Mouse (Mus musculus): Measurements from ENCODE around the gene Snap23. TPM values are rescaled to one million over a fixed set of nuclear protein-coding genes. Genes with fewer than 3 reads are reported as not detected.
A peak's percentile ranks its signal among the peaks of the same experiment; 100 is the strongest.

Gene Snap23
- polyA plus RNA-seq (2014; fragmentation: Nextera tagmentation; extraction: Ambion mirVana), result 52.2 and 52.7 TPM in 2 replicates

DNA sequence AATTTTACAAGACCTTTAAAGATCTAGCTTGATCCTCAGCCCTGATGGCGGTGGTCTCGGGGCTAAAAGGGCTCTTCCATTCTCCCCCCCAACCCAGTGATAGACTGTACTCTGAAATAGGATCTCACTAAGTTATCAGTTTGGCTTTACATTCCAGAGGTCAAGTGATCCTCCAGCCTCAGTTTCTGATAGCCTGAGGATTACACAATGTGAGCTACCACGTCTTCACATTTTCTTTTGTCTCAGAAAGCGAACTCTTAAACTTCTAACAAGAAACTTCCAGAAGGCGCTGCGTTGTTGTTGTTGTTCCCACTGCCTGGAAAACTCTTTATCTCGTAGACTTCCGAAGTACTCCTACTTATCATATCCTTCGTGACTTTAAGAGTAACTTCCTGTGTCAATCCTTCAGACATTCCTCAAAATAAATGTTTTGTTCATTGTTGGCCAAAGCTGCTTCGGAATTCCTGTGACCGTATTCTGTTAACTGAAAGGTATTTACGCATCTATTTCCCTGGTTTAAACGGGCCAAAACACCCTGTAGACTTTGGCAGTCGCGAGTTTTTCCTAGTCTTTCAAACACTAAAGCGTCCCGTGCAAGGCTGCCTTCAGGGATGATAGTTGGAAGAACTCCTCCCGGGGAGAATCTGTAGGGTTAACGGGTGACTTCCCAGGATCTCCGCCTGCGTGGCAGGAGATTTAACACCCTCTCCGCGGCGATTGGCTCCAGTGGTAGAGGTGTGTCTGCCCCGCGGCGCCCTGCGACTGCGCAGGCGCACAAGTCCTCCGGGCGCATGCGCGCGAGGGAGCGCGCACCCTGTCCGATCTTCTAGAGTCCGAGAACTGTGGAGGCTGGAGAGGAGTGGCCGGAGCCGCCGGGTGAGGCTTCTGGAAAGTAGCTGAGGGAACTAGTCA is at the start of gene Snap23:
Gene Snap23 (plus strand): TSS at position 786 of the 912 bp plus-strand sequence.
- ATAC-seq (ENCODE audit: insufficient number of reproducible peaks, insufficient read depth, low FRiP score, low read depth), result peak; percentile 95
- H3K27me3 ChIP-seq (ENCODE audit: control insufficient read depth, insufficient read depth, low read length), result no peaks in the 10 kb centered on the region
- peaks cover 0 to 13% of the 10 kb centered on the region in 2 experiments; a peak in 2 of 4 replicates for H3K4me1 ChIP-seq (ENCODE audit: control insufficient read depth in 2 of 2, insufficient read depth in 2 of 2, low read length in 2 of 2)
- H3K36me3 ChIP-seq (ENCODE audit: control insufficient read depth, insufficient read depth, low read length), result peaks cover 12% of the 10 kb centered on the region
- H3K27ac ChIP-seq (replicated peaks in 1 of 2; ENCODE audit: control insufficient read depth in 1 of 2, insufficient read depth in 1 of 2, low read depth in 2 of 2, low read length in 2 of 2), result peak within 1 kb of the TSS; percentile 89 to 97
- peak within 1 kb of the TSS; percentile 64 for H3K4me2 ChIP-seq (ENCODE audit: low read length)
- H3K9ac ChIP-seq (ENCODE audit: low read length), result peak within 1 kb of the TSS; percentile 80
- peak within 1 kb of the TSS; percentile 68 to 74 for H3K4me3 ChIP-seq (ENCODE audit: control insufficient read depth in 1 of 2, insufficient read depth in 1 of 2, low read depth in 1 of 2, low read length in 2 of 2)
- under 1% methylated on average over 42 of the region's 42 CpGs for WGBS
- no peaks in the 10 kb centered on the region for H3K9me3 ChIP-seq (ENCODE audit: control insufficient read depth, low read length)

DNA sequence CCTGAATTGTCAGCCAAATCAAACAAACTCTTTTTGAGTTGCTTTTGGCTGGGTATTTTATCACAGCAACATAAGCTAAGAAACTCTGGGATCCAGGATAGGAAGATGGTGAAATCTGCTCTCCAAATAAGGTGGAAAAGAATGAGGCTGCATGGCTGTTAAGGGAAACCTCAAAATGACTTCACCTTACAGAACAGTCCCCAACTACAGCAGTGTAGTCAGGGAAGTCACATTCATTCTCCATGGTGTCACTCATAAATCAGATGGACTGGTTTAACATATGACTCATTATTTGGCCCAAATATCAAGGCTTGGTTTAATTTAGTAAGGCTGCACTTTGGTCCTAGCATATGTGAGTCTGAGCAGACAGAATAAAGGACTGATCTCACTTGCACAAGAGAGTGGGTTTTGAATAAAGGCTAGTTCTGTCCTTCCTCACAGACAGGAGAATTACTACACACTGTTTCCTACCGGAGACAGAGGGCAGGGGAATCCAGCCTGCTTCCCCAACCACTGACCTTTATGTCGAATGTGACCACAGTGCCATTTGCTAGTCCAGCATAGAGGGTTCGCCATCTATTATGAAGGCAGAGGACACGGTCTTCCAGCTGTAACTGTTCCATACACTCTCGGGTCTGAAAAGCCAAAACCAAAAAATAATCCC is 48.8 kb upstream of the Snap23 start:
- Histone ChIP-seq H3K9ac (ENCODE audit: low read length) (no peak overlapping the region), H3K27me3 (ENCODE audit: control insufficient read depth, insufficient read depth, low read length) (no peaks in the 10 kb centered on the region), H3K27ac (replicated peaks in 1 of 2; ENCODE audit: control insufficient read depth in 1 of 2, insufficient read depth in 1 of 2, low read depth in 2 of 2, low read length in 2 of 2) (peak overlapping the region; percentile 9 to 35; a peak in 1 of 4 replicates), H3K9me3 (ENCODE audit: control insufficient read depth, low read length) (no peaks in the 10 kb centered on the region), H3K36me3 (ENCODE audit: control insufficient read depth, insufficient read depth, low read length) (peaks cover 100% of the 10 kb centered on the region), H3K4me1 (ENCODE audit: control insufficient read depth in 2 of 2, insufficient read depth in 2 of 2, low read length in 2 of 2) (no peaks in the 10 kb centered on the region), H3K4me2 (ENCODE audit: low read length) (no peak overlapping the region), H3K4me3 (ENCODE audit: control insufficient read depth in 1 of 2, insufficient read depth in 1 of 2, low read depth in 1 of 2, low read length in 2 of 2) (no peak overlapping the region)
- 86% methylated on average over 5 of the region's 5 CpGs for WGBS
- ATAC-seq (ENCODE audit: insufficient number of reproducible peaks, insufficient read depth, low FRiP score, low read depth), result no peak

DNA sequence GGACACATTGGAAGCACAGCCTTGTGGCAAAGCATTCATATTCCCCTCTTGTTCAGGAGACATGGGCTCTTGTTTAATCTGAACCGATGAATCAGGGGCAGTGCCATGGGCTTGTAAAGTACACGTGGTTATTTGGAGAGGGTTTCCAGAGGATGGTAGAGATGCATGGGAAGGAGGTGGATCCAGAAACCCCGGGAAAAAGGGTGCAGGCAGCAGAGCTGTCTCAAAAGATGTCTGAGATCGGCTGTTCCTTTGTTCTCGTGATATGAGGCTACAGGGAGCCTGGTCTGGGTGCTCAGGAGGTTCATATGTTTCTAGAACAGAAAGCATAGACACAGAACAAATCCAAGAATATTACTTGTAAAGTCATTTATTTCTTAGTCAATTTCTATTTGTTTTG is 40.7 kb upstream of the Snap23 start:
- Histone ChIP-seq H3K27ac (replicated peaks in 1 of 2; ENCODE audit: control insufficient read depth in 1 of 2, insufficient read depth in 1 of 2, low read depth in 2 of 2, low read length in 2 of 2) (no peak overlapping the region), H3K4me2 (ENCODE audit: low read length) (no peak overlapping the region), H3K4me3 (ENCODE audit: control insufficient read depth in 1 of 2, insufficient read depth in 1 of 2, low read depth in 1 of 2, low read length in 2 of 2) (no peak overlapping the region), H3K4me1 (ENCODE audit: control insufficient read depth in 2 of 2, insufficient read depth in 2 of 2, low read length in 2 of 2) (0 out of 4 replicates have a peak, but pooled peaks cover 0 to 4% of the 10 kb centered on the region in 2 experiments), H3K36me3 (ENCODE audit: control insufficient read depth, insufficient read depth, low read length) (peaks cover 98% of the 10 kb centered on the region), H3K9me3 (ENCODE audit: control insufficient read depth, low read length) (no peaks in the 10 kb centered on the region), H3K9ac (ENCODE audit: low read length) (no peak overlapping the region), H3K27me3 (ENCODE audit: control insufficient read depth, insufficient read depth, low read length) (no peaks in the 10 kb centered on the region)
- WGBS, result 87% methylated on average over 5 of the region's 5 CpGs
- no peak for ATAC-seq (ENCODE audit: insufficient number of reproducible peaks, insufficient read depth, low FRiP score, low read depth)

DNA sequence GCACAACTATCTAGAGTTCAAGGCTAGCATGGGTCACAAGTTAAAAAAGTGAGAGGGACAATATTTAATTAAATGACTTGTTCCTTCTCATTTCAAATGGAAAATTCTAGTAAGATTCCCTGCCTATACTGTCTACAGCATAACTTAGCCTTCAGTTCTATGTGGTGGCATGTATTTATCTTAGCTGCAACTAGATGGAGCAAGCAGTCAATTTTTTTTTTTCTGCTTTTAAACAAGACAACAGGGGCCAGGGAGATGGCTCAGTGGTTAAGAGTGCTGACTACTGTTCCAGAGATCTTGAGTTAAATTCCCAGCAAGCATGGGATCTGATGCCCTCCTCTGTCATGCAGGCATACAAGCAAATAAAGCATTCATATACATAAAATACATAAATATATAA is 37.9 kb upstream of the Snap23 start:
- Histone ChIP-seq H3K4me2 (ENCODE audit: low read length) (no peak overlapping the region), H3K9ac (ENCODE audit: low read length) (no peak overlapping the region), H3K27ac (replicated peaks in 1 of 2; ENCODE audit: control insufficient read depth in 1 of 2, insufficient read depth in 1 of 2, low read depth in 2 of 2, low read length in 2 of 2) (no peak overlapping the region), H3K36me3 (ENCODE audit: control insufficient read depth, insufficient read depth, low read length) (peaks cover 98% of the 10 kb centered on the region), H3K4me1 (ENCODE audit: control insufficient read depth in 2 of 2, insufficient read depth in 2 of 2, low read length in 2 of 2) (0 out of 4 replicates have a peak, but pooled peaks cover 0 to 4% of the 10 kb centered on the region in 2 experiments), H3K9me3 (ENCODE audit: control insufficient read depth, low read length) (no peaks in the 10 kb centered on the region), H3K27me3 (ENCODE audit: control insufficient read depth, insufficient read depth, low read length) (no peaks in the 10 kb centered on the region), H3K4me3 (ENCODE audit: control insufficient read depth in 1 of 2, insufficient read depth in 1 of 2, low read depth in 1 of 2, low read length in 2 of 2) (no peak overlapping the region)
- ATAC-seq (ENCODE audit: insufficient number of reproducible peaks, insufficient read depth, low FRiP score, low read depth), result no peak

DNA sequence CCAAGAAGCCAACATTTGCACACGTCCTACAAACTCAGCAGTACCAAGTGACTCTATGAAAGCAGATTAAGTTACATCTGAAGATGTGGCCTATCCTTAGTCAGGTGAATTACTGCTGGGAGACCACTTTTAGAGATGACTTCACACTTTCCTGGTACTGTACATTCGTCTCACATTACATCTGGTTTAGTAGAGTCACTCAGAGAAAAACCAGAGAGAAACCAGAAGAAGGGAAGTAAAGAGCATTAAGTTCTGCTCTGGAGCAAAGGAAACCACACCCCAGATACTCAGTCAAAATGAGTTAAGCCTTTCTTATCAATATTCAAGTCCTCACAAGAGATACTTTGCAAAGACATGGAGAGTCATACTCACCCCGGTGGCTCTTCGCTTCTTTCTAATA is 36.2 kb upstream of the Snap23 start:
- no peak overlapping the region for H3K9ac ChIP-seq (ENCODE audit: low read length)
- no peak for ATAC-seq (ENCODE audit: insufficient number of reproducible peaks, insufficient read depth, low FRiP score, low read depth)
- H3K4me2 ChIP-seq (ENCODE audit: low read length), result no peak overlapping the region
- H3K27ac ChIP-seq (replicated peaks in 1 of 2; ENCODE audit: control insufficient read depth in 1 of 2, insufficient read depth in 1 of 2, low read depth in 2 of 2, low read length in 2 of 2), result no peak overlapping the region
- 86% methylated on average over 4 of the region's 4 CpGs for WGBS
- H3K27me3 ChIP-seq (ENCODE audit: control insufficient read depth, insufficient read depth, low read length), result no peaks in the 10 kb centered on the region
- peaks cover 97% of the 10 kb centered on the region for H3K36me3 ChIP-seq (ENCODE audit: control insufficient read depth, insufficient read depth, low read length)
- H3K4me3 ChIP-seq (ENCODE audit: control insufficient read depth in 1 of 2, insufficient read depth in 1 of 2, low read depth in 1 of 2, low read length in 2 of 2), result no peak overlapping the region
- H3K9me3 ChIP-seq (ENCODE audit: control insufficient read depth, low read length), result no peaks in the 10 kb centered on the region
- H3K4me1 ChIP-seq (ENCODE audit: control insufficient read depth in 2 of 2, insufficient read depth in 2 of 2, low read length in 2 of 2), result 0 out of 4 replicates have a peak, but pooled peaks cover 0 to 4% of the 10 kb centered on the region in 2 experiments

DNA sequence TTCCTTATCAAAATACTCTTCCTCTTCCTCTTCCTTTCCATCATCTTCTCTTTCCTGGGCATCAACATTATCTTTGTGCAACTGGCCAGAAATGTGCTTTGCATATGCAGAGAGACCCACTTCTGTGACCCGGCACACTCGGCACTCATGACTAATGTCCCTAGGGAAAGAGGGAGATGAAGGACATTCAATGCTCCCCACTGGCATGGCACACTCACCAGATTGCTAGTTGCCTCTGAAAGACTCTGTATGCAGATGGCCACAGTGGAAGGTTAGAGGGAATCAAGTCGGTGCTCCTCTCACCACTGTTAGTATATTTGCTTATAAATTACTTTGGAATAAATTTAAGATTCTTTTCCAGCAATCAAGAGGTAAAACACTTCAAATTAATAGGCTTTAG is 28.1 kb upstream of the Snap23 start:
- peaks cover 35% of the 10 kb centered on the region for H3K36me3 ChIP-seq (ENCODE audit: control insufficient read depth, insufficient read depth, low read length)
- peak overlapping the region; percentile 63 for H3K9ac ChIP-seq (ENCODE audit: low read length)
- peak overlapping the region; percentile 61 for H3K4me2 ChIP-seq (ENCODE audit: low read length)
- peak overlapping the region; percentile 36 to 46 for H3K4me3 ChIP-seq (ENCODE audit: control insufficient read depth in 1 of 2, insufficient read depth in 1 of 2, low read depth in 1 of 2, low read length in 2 of 2)
- H3K27ac ChIP-seq (replicated peaks in 1 of 2; ENCODE audit: control insufficient read depth in 1 of 2, insufficient read depth in 1 of 2, low read depth in 2 of 2, low read length in 2 of 2), result peak overlapping the region; percentile 94 to 98
- no peaks in the 10 kb centered on the region for H3K9me3 ChIP-seq (ENCODE audit: control insufficient read depth, low read length)
- ATAC-seq (ENCODE audit: insufficient number of reproducible peaks, insufficient read depth, low FRiP score, low read depth), result no peak; the same call in 1 of the 2 replicates
- H3K4me1 ChIP-seq (ENCODE audit: control insufficient read depth in 2 of 2, insufficient read depth in 2 of 2, low read length in 2 of 2), result peaks cover 5 to 17% of the 10 kb centered on the region in 2 experiments
- H3K27me3 ChIP-seq (ENCODE audit: control insufficient read depth, insufficient read depth, low read length), result no peaks in the 10 kb centered on the region
- WGBS, result 23% methylated on average over 3 of the region's 3 CpGs

DNA sequence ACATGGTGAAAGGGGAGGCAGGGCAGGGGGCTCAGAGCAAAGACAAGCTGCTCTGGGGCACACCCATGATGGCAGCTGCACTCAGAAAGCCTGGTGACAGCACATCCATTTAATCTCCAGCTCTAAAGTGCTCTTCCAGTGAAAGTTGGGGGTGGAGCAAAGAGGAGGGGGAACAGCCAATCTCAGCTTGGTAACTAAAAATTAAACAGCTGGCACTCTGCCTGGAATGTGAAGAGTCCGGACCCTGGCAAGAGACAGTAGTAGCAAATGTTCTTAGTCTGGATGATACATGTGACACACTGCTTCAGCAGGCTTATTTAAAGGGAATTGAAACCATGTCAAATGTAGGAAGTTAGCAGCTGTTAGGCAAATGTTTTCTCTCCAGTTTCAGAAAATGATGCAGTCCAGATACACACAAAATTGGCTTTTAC is 27.7 kb upstream of the Snap23 start:
- H3K36me3 ChIP-seq (ENCODE audit: control insufficient read depth, insufficient read depth, low read length), result peaks cover 35% of the 10 kb centered on the region
- peak overlapping the region; percentile 61 for H3K4me2 ChIP-seq (ENCODE audit: low read length)
- H3K9ac ChIP-seq (ENCODE audit: low read length), result peak overlapping the region; percentile 63
- no peaks in the 10 kb centered on the region for H3K9me3 ChIP-seq (ENCODE audit: control insufficient read depth, low read length)
- ATAC-seq (ENCODE audit: insufficient number of reproducible peaks, insufficient read depth, low FRiP score, low read depth), result peak; percentile 95
- peak overlapping the region; percentile 94 to 98 for H3K27ac ChIP-seq (replicated peaks in 1 of 2; ENCODE audit: control insufficient read depth in 1 of 2, insufficient read depth in 1 of 2, low read depth in 2 of 2, low read length in 2 of 2)
- 3% methylated on average over 1 of the region's 1 CpGs for WGBS
- H3K27me3 ChIP-seq (ENCODE audit: control insufficient read depth, insufficient read depth, low read length), result no peaks in the 10 kb centered on the region
- peaks cover 5 to 17% of the 10 kb centered on the region in 2 experiments for H3K4me1 ChIP-seq (ENCODE audit: control insufficient read depth in 2 of 2, insufficient read depth in 2 of 2, low read length in 2 of 2)
- peak overlapping the region; percentile 36 to 46 for H3K4me3 ChIP-seq (ENCODE audit: control insufficient read depth in 1 of 2, insufficient read depth in 1 of 2, low read depth in 1 of 2, low read length in 2 of 2)
